Mouse (Mus musculus) heart, embryonic 15.5 days (tissue): Measurements from ENCODE around the gene Msh4. TPM values are rescaled to one million over a fixed set of nuclear protein-coding genes. Genes with fewer than 3 reads are reported as not detected.

Experiments
- ATAC-seq: fragments of 200-750 bp; cut with Nextera tagmentation; replicated peaks from 2 replicates; pipeline ENCODE4 v1.8.0; 2017; ENCODE audit warnings: low read depth, moderate TSS enrichment; ENCODE audit not compliant: insufficient number of reproducible peaks, insufficient read depth, low FRiP score
- H3K27ac ChIP-seq: fragments of 300-500 bp; sonication (generic); 2 replicates; pipeline ENCODE4 v1.5.1; 2015; ENCODE audit warnings: mild to moderate bottlenecking, inconsistent platforms
- H3K27me3 ChIP-seq: fragments of 300-500 bp; sonication (generic); 2 replicates; pipeline ENCODE4 v1.6.1; 2015; ENCODE audit warnings: inconsistent platforms
- H3K36me3 ChIP-seq: fragments of 300-500 bp; sonication (generic); 2 replicates; pipeline ENCODE4 v1.6.1; 2015; ENCODE audit warnings: mild to moderate bottlenecking, inconsistent platforms
- H3K4me1 ChIP-seq: fragments of 300-500 bp; sonication (generic); replicated peaks from 2 replicates; pipeline ENCODE4 v1.6.1; 2015; ENCODE audit warnings: inconsistent platforms
- H3K4me2 ChIP-seq: fragments of 300-500 bp; sonication (generic); 2 replicates; pipeline ENCODE4 v1.6.1; 2015; ENCODE audit warnings: inconsistent platforms, mild to moderate bottlenecking, moderate library complexity
- H3K4me3 ChIP-seq: fragments of 300-500 bp; sonication (generic); 2 replicates; pipeline ENCODE4 v1.5.1; 2015; ENCODE audit warnings: mild to moderate bottlenecking, inconsistent platforms
- H3K9ac ChIP-seq: fragments of 300-500 bp; sonication (generic); 2 replicates; pipeline ENCODE4 v1.6.1; 2015; ENCODE audit warnings: mild to moderate bottlenecking, inconsistent platforms
- H3K9me3 ChIP-seq: fragments of 300-500 bp; sonication (generic); replicated peaks from 2 replicates; pipeline ENCODE4 v1.6.1; 2016; ENCODE audit warnings: inconsistent platforms
- WGBS: fragments of 180-500 bp; shearing (Covaris S2); methylation state at CpG from one replicate; pipeline ENCODE4 v1.1.7; 2015; ENCODE audit warnings: mixed read lengths; 5-methylcytosine and 5-hydroxymethylcytosine counted together
- polyA plus RNA-seq: library from polyadenylated mRNA; unstranded; fragments of >200 nt; fragmentation: Nextera tagmentation; extraction: Ambion mirVana; gene quantifications from 2 replicates; pipeline ENCODE4 v1.2.1, GENCODE M21; 2015

Gene Msh4
- polyA plus RNA-seq = 0.09 and 0.14 TPM in 2 replicates

- Histone ChIP-seq H3K4me3 (no peak within 1 kb of the TSS), H3K27me3 (no peaks in the 10 kb centered on the region), H3K36me3 (peaks cover 68% of the 10 kb centered on the region), H3K27ac (no peak within 1 kb of the TSS), H3K4me1 (peaks cover 44% of the 10 kb centered on the region), H3K9me3 (no peaks in the 10 kb centered on the region), H3K4me2 (no peak within 1 kb of the TSS), H3K9ac (no peak within 1 kb of the TSS)
- no peak for ATAC-seq
- 78% methylated on average over 9 of the region's 9 CpGs for WGBS
Observed at GRCm38 (mm10) chr3:153906136-153906871, at the start of gene Msh4. Gene Msh4, minus strand, starts transcription at chr3:153906138.

- no peak for ATAC-seq
- no peak overlapping the region for H3K4me3 ChIP-seq
- no peak overlapping the region for H3K4me2 ChIP-seq
- no peaks in the 10 kb centered on the region for H3K36me3 ChIP-seq
- H3K9me3 ChIP-seq = no peaks in the 10 kb centered on the region
- H3K27me3 ChIP-seq = no peaks in the 10 kb centered on the region
- no peak overlapping the region for H3K9ac ChIP-seq
- peaks cover 7% of the 10 kb centered on the region; the same call in 1 of the 2 replicates for H3K4me1 ChIP-seq
- no peak overlapping the region for H3K27ac ChIP-seq
- 57% methylated on average over 2 of the region's 2 CpGs for WGBS
Observed at GRCm38 (mm10) chr3:153948176-153948575, 42.2 kb upstream of the Msh4 start.

GRCm38 (mm10) chr3:153947271-153947670, 41.3 kb upstream of the Msh4 start:
- no peaks in the 10 kb centered on the region for H3K36me3 ChIP-seq

GRCm38 (mm10) chr3:153944335-153944990, 38.5 kb upstream of the Msh4 start, which contains the start of gene Acadm:
Gene Acadm, minus strand, starts transcription at chr3:153944632.
- Histone ChIP-seq H3K36me3 (peaks cover 19% of the 10 kb centered on the region), H3K4me3 (peak within 1 kb of the TSS; percentile 94), H3K27me3 (no peaks in the 10 kb centered on the region), H3K4me1 (peaks cover 17% of the 10 kb centered on the region), H3K4me2 (peak within 1 kb of the TSS; percentile 63), H3K9me3 (no peaks in the 10 kb centered on the region), H3K9ac (peak within 1 kb of the TSS; percentile 95), H3K27ac (peak within 1 kb of the TSS; percentile 96)
- ATAC-seq = peak; percentile 97
- WGBS = under 1% methylated on average over 41 of the region's 41 CpGs

More at GRCm38 (mm10) chr3:153947271-153947670, 41.3 kb upstream of the Msh4 start:
- Histone ChIP-seq H3K27me3 (no peaks in the 10 kb centered on the region), H3K4me3 (no peak overlapping the region), H3K9ac (no peak overlapping the region), H3K27ac (no peak overlapping the region), H3K4me1 (peaks cover 13% of the 10 kb centered on the region), H3K4me2 (no peak overlapping the region), H3K9me3 (no peaks in the 10 kb centered on the region)
- no peak for ATAC-seq
- 74% methylated on average over 4 of the region's 4 CpGs for WGBS

- H3K9ac ChIP-seq = peak overlapping the region; percentile 95
- peak; percentile 23 for ATAC-seq
- H3K4me3 ChIP-seq = peak overlapping the region; percentile 94
- peak overlapping the region; percentile 96 for H3K27ac ChIP-seq
- H3K4me2 ChIP-seq = peak overlapping the region; percentile 63
- H3K36me3 ChIP-seq = peaks cover 24% of the 10 kb centered on the region
- under 1% methylated on average over 19 of the region's 19 CpGs for WGBS
- H3K27me3 ChIP-seq = no peaks in the 10 kb centered on the region
- H3K4me1 ChIP-seq = peaks cover 17% of the 10 kb centered on the region
- H3K9me3 ChIP-seq = no peaks in the 10 kb centered on the region
Observed at GRCm38 (mm10) chr3:153943901-153944334, 38.0 kb upstream of the Msh4 start.

GRCm38 (mm10) chr3:153943003-153943640, 37.2 kb upstream of the Msh4 start:
- WGBS = 25% methylated on average over 12 of the region's 12 CpGs
- Histone ChIP-seq H3K4me3 (peak overlapping the region; percentile 94), H3K9ac (peak overlapping the region; percentile 95), H3K27me3 (no peaks in the 10 kb centered on the region), H3K4me2 (peak overlapping the region; percentile 63), H3K36me3 (peaks cover 32% of the 10 kb centered on the region), H3K4me1 (peaks cover 17% of the 10 kb centered on the region), H3K27ac (peak overlapping the region; percentile 96), H3K9me3 (no peaks in the 10 kb centered on the region)
- no peak for ATAC-seq

- Histone ChIP-seq H3K27ac (no peak overlapping the region), H3K4me1 (peaks cover 17% of the 10 kb centered on the region), H3K9ac (no peak overlapping the region), H3K4me2 (no peak overlapping the region), H3K9me3 (no peaks in the 10 kb centered on the region), H3K27me3 (no peaks in the 10 kb centered on the region), H3K36me3 (peaks cover 43% of the 10 kb centered on the region), H3K4me3 (no peak overlapping the region)
- no peak for ATAC-seq
- 79% methylated on average over 13 of the region's 13 CpGs for WGBS
Observed at GRCm38 (mm10) chr3:153941613-153942012, 35.7 kb upstream of the Msh4 start.

- Histone ChIP-seq H3K4me3 (no peak overlapping the region), H3K4me2 (no peak overlapping the region), H3K9me3 (no peaks in the 10 kb centered on the region), H3K9ac (no peak overlapping the region), H3K36me3 (peaks cover 43% of the 10 kb centered on the region), H3K27ac (no peak overlapping the region), H3K4me1 (peaks cover 22% of the 10 kb centered on the region), H3K27me3 (no peaks in the 10 kb centered on the region)
- no peak for ATAC-seq
- 87% methylated on average over 9 of the region's 9 CpGs for WGBS
Observed at GRCm38 (mm10) chr3:153940486-153940885, 34.5 kb upstream of the Msh4 start.

GRCm38 (mm10) chr3:153940021-153940420, 34.1 kb upstream of the Msh4 start:
- H3K27ac ChIP-seq = no peak overlapping the region
- H3K9ac ChIP-seq = no peak overlapping the region
- H3K36me3 ChIP-seq = peaks cover 46% of the 10 kb centered on the region
- ATAC-seq = no peak
- WGBS = 60% methylated on average over 8 of the region's 8 CpGs
- H3K4me3 ChIP-seq = no peak overlapping the region
- H3K4me2 ChIP-seq = no peak overlapping the region
- H3K27me3 ChIP-seq = no peaks in the 10 kb centered on the region
- H3K4me1 ChIP-seq = peaks cover 21% of the 10 kb centered on the region
- no peaks in the 10 kb centered on the region for H3K9me3 ChIP-seq

GRCm38 (mm10) chr3:153937116-153937810, 31.3 kb upstream of the Msh4 start:
- H3K9me3 ChIP-seq = no peaks in the 10 kb centered on the region
- ATAC-seq = no peak
- peaks cover 15% of the 10 kb centered on the region for H3K4me1 ChIP-seq
- 87% methylated on average over 17 of the region's 17 CpGs for WGBS
- H3K27ac ChIP-seq = peak overlapping the region; percentile 39; the same call in 1 of the 2 replicates
- H3K27me3 ChIP-seq = no peaks in the 10 kb centered on the region
- no peak overlapping the region for H3K9ac ChIP-seq
- no peak overlapping the region for H3K4me2 ChIP-seq
- H3K36me3 ChIP-seq = peaks cover 71% of the 10 kb centered on the region
- H3K4me3 ChIP-seq = no peak overlapping the region

- 36% methylated on average over 9 of the region's 9 CpGs for WGBS
- peaks cover 77% of the 10 kb centered on the region for H3K36me3 ChIP-seq
- H3K4me2 ChIP-seq = peak overlapping the region; percentile 28; the same call in 1 of the 2 replicates
- peak; percentile 92 for ATAC-seq
- peaks cover 11% of the 10 kb centered on the region for H3K4me1 ChIP-seq
- no peaks in the 10 kb centered on the region for H3K9me3 ChIP-seq
- no peak overlapping the region for H3K4me3 ChIP-seq
- H3K9ac ChIP-seq = peak overlapping the region; percentile 37; the same call in 1 of the 2 replicates
- H3K27ac ChIP-seq = peak overlapping the region; percentile 97
- H3K27me3 ChIP-seq = no peaks in the 10 kb centered on the region
Observed at GRCm38 (mm10) chr3:153935878-153936277, 29.9 kb upstream of the Msh4 start.
